Mouse (Mus musculus): ENCODE results near the gene Rgs21. TPM values are rescaled to one million over a fixed set of nuclear protein-coding genes. Genes with fewer than 3 reads are reported as not detected.

Rgs21 gene
- polyA plus RNA-seq, 1 experiment: not detected

GRCm38 (mm10) chr1:144531746-144532145 lies 35.7 kb downstream of the Rgs21 start:
- no peaks in the 10 kb centered on the region for H3K27me3 ChIP-seq (replicated peaks; ENCODE audit: control insufficient read depth, insufficient read depth, low read length)
- no peaks in the 10 kb centered on the region for H3K36me3 ChIP-seq (ENCODE audit: control insufficient read depth, insufficient read depth, low read length)
- no peak for TF ChIP-seq CTCF (conservative IDR thresholded peaks at IDR 0.05; ENCODE audit: insufficient read depth, insufficient read length, low read depth, low read length)
- H3K4me1 ChIP-seq (ENCODE audit: control insufficient read depth, insufficient read depth, low read length): no peaks in the 10 kb centered on the region
- WGBS: 87% methylated on average over 1 of the region's 1 CpGs
- no peak overlapping the region for H3K27ac ChIP-seq (ENCODE audit: insufficient read depth, low read depth, low read length)
- no peak for DNase-seq
- H3K4me3 ChIP-seq (ENCODE audit: insufficient read depth, low read depth, low read length): no peak overlapping the region

- Histone ChIP-seq H3K4me1 (ENCODE audit: control insufficient read depth, insufficient read depth, low read length) (no peaks in the 10 kb centered on the region), H3K27me3 (replicated peaks; ENCODE audit: control insufficient read depth, insufficient read depth, low read length) (no peaks in the 10 kb centered on the region), H3K27ac (ENCODE audit: insufficient read depth, low read depth, low read length) (no peak overlapping the region), H3K36me3 (ENCODE audit: control insufficient read depth, insufficient read depth, low read length) (no peaks in the 10 kb centered on the region), H3K4me3 (ENCODE audit: insufficient read depth, low read depth, low read length) (no peak overlapping the region)
- DNase-seq: no peak
- TF ChIP-seq POLR2A (IDR thresholded peaks at IDR 0.05; ENCODE audit: low read depth, low read length) (no peak), CTCF (conservative IDR thresholded peaks at IDR 0.05; ENCODE audit: insufficient read depth, insufficient read length, low read depth, low read length) (no peak)
- 69% methylated on average over 5 of the region's 5 CpGs for WGBS
Observed at GRCm38 (mm10) chr1:144517878-144518426, 49.5 kb downstream of the Rgs21 start.

GRCm38 (mm10) chr1:144502241-144502640 lies 65.2 kb downstream of the Rgs21 start:
- no peak for DNase-seq
- Histone ChIP-seq H3K27ac (ENCODE audit: insufficient read depth, low read depth, low read length) (no peak overlapping the region), H3K4me3 (ENCODE audit: insufficient read depth, low read depth, low read length) (no peak overlapping the region), H3K27me3 (replicated peaks; ENCODE audit: control insufficient read depth, insufficient read depth, low read length) (no peaks in the 10 kb centered on the region), H3K4me1 (ENCODE audit: control insufficient read depth, insufficient read depth, low read length) (no peaks in the 10 kb centered on the region), H3K36me3 (ENCODE audit: control insufficient read depth, insufficient read depth, low read length) (no peaks in the 10 kb centered on the region)
- WGBS: 77% methylated on average over 1 of the region's 1 CpGs
- TF ChIP-seq CTCF (conservative IDR thresholded peaks at IDR 0.05; ENCODE audit: insufficient read depth, insufficient read length, low read depth, low read length) (no peak), POLR2A (IDR thresholded peaks at IDR 0.05; ENCODE audit: low read depth, low read length) (no peak)

GRCm38 (mm10) chr1:144500423-144500822 lies 67.0 kb downstream of the Rgs21 start:
- Histone ChIP-seq H3K4me1 (ENCODE audit: control insufficient read depth, insufficient read depth, low read length) (no peaks in the 10 kb centered on the region), H3K4me3 (ENCODE audit: insufficient read depth, low read depth, low read length) (no peak overlapping the region), H3K36me3 (ENCODE audit: control insufficient read depth, insufficient read depth, low read length) (no peaks in the 10 kb centered on the region), H3K27ac (ENCODE audit: insufficient read depth, low read depth, low read length) (no peak overlapping the region), H3K27me3 (replicated peaks; ENCODE audit: control insufficient read depth, insufficient read depth, low read length) (no peaks in the 10 kb centered on the region)
- DNase-seq: no peak
- TF ChIP-seq CTCF (conservative IDR thresholded peaks at IDR 0.05; ENCODE audit: insufficient read depth, insufficient read length, low read depth, low read length) (no peak), POLR2A (IDR thresholded peaks at IDR 0.05; ENCODE audit: low read depth, low read length) (no peak)
- 79% methylated on average over 4 of the region's 4 CpGs for WGBS

GRCm38 (mm10) chr1:144499719-144500118 lies 67.7 kb downstream of the Rgs21 start:
- H3K27me3 ChIP-seq (replicated peaks; ENCODE audit: control insufficient read depth, insufficient read depth, low read length): no peaks in the 10 kb centered on the region
- no peak overlapping the region for H3K27ac ChIP-seq (ENCODE audit: insufficient read depth, low read depth, low read length)
- TF ChIP-seq POLR2A (IDR thresholded peaks at IDR 0.05; ENCODE audit: low read depth, low read length) (no peak), CTCF (conservative IDR thresholded peaks at IDR 0.05; ENCODE audit: insufficient read depth, insufficient read length, low read depth, low read length) (no peak)
- 74% methylated on average over 1 of the region's 1 CpGs for WGBS
- H3K4me3 ChIP-seq (ENCODE audit: insufficient read depth, low read depth, low read length): no peak overlapping the region
- no peak for DNase-seq
- H3K36me3 ChIP-seq (ENCODE audit: control insufficient read depth, insufficient read depth, low read length): no peaks in the 10 kb centered on the region
- H3K4me1 ChIP-seq (ENCODE audit: control insufficient read depth, insufficient read depth, low read length): no peaks in the 10 kb centered on the region

GRCm38 (mm10) chr1:144498725-144499124 lies 68.7 kb downstream of the Rgs21 start:
- Histone ChIP-seq H3K4me3 (ENCODE audit: insufficient read depth, low read depth, low read length) (no peak overlapping the region), H3K27me3 (replicated peaks; ENCODE audit: control insufficient read depth, insufficient read depth, low read length) (no peaks in the 10 kb centered on the region), H3K4me1 (ENCODE audit: control insufficient read depth, insufficient read depth, low read length) (no peaks in the 10 kb centered on the region), H3K27ac (ENCODE audit: insufficient read depth, low read depth, low read length) (no peak overlapping the region), H3K36me3 (ENCODE audit: control insufficient read depth, insufficient read depth, low read length) (no peaks in the 10 kb centered on the region)
- no peak for DNase-seq
- TF ChIP-seq POLR2A (IDR thresholded peaks at IDR 0.05; ENCODE audit: low read depth, low read length): no peak

- Histone ChIP-seq H3K4me1 (ENCODE audit: control insufficient read depth, insufficient read depth, low read length) (no peaks in the 10 kb centered on the region), H3K27ac (ENCODE audit: insufficient read depth, low read depth, low read length) (no peak overlapping the region), H3K27me3 (replicated peaks; ENCODE audit: control insufficient read depth, insufficient read depth, low read length) (no peaks in the 10 kb centered on the region), H3K36me3 (ENCODE audit: control insufficient read depth, insufficient read depth, low read length) (no peaks in the 10 kb centered on the region), H3K4me3 (ENCODE audit: insufficient read depth, low read depth, low read length) (no peak overlapping the region)
- WGBS: 45% methylated on average over 3 of the region's 3 CpGs
- no peak for DNase-seq
- TF ChIP-seq CTCF (conservative IDR thresholded peaks at IDR 0.05; ENCODE audit: insufficient read depth, insufficient read length, low read depth, low read length): no peak
- TF ChIP-seq POLR2A (IDR thresholded peaks at IDR 0.05; ENCODE audit: low read depth, low read length): no peak
Observed at GRCm38 (mm10) chr1:144498051-144498450, 69.4 kb downstream of the Rgs21 start.

GRCm38 (mm10) chr1:144493336-144493735 lies 74.1 kb downstream of the Rgs21 start:
- Histone ChIP-seq H3K36me3 (ENCODE audit: control insufficient read depth, insufficient read depth, low read length) (no peaks in the 10 kb centered on the region), H3K27me3 (replicated peaks; ENCODE audit: control insufficient read depth, insufficient read depth, low read length) (no peaks in the 10 kb centered on the region), H3K4me3 (ENCODE audit: insufficient read depth, low read depth, low read length) (no peak overlapping the region), H3K27ac (ENCODE audit: insufficient read depth, low read depth, low read length) (no peak overlapping the region), H3K4me1 (ENCODE audit: control insufficient read depth, insufficient read depth, low read length) (no peaks in the 10 kb centered on the region)
- TF ChIP-seq POLR2A (IDR thresholded peaks at IDR 0.05; ENCODE audit: low read depth, low read length): no peak
- TF ChIP-seq CTCF (conservative IDR thresholded peaks at IDR 0.05; ENCODE audit: insufficient read depth, insufficient read length, low read depth, low read length): no peak
- WGBS: 89% methylated on average over 1 of the region's 1 CpGs
- no peak for DNase-seq

Data from kidney, adult 2 months (tissue).